Mouse (Mus musculus) layer of hippocampus, adult 11-12 months (tissue): ENCODE results near the gene Krt25.
A peak's percentile ranks its signal among the peaks of the same experiment; 100 is the strongest.

Experiments
- DNase-seq: peaks from one replicate; pipeline ENCODE4 v3.0.0; 2022; ENCODE audit warnings: low spot score

Gene Krt25

DNA sequence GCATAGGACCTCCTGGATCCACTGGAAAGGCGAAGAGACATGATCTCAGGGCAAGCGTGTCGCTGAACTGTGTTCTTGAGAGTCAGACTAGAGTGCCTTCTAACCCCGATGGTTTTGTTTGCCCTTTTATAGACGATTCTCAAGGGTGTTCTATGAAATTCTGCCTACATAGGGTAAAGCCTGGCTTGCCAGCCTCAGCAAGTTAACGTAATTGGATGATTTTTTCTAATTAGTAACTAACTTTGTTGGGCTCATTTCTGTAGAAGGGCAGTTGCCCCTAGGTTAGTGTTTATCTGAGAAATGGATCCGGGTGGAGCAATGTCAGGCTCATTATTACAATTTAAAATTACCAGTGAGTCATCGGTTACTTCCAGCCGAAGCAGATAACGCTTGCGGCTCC, at the start of gene Krt25:
TSS of gene Krt25 (minus strand) at position 101 of the 400 bp plus-strand sequence.
- DNase-seq = no peak

DNA sequence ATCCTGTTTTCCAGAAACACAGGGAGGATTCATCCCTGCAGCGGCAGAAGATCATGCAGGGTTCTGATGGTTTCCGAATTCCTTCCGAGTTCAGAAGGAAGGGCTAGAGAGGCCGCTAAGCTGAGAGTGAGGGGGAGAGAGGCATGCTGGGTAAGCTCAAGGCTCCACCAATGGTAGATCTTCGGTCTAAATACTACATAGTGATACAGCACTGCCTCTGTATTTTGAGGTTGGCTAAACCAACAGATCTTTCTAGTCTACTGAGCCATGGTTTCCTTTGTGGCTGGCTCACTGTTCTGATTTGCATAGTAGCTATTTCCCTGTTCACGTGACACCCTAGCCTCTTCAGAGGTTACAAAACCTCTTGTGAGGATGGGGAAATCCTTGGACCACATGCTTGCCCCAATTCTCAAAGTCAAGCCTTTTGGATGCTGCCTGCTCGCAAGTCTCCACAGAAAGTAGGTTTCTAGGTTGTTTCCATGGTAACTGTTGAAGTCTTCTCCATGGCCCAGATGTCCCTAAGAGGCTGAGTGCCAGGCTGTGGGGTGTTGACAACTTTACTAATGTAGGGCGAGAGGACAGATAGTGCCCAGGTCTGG, 47.2 kb upstream of the Krt25 start:
- peak; percentile 33 for DNase-seq

DNA sequence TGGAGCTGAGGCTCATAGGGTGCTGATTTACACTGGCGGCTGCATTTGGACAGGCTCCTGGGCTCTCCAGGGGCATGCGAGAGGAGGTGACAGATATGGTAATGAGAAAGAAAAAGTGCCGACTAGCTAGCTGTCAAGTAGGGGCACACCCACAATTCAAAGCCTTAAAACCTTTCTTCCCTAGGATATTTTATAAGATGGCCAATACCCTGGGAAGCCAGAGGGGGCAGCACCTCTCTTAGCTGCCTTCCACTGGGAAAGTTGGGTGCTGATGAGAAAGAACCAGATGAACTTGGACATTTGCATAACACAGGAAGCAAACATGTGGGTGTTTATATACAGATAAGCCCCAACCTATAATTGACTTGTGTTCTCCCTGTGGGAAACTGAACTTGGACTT, 46.5 kb upstream of the Krt25 start:
- DNase-seq = no peak

DNA sequence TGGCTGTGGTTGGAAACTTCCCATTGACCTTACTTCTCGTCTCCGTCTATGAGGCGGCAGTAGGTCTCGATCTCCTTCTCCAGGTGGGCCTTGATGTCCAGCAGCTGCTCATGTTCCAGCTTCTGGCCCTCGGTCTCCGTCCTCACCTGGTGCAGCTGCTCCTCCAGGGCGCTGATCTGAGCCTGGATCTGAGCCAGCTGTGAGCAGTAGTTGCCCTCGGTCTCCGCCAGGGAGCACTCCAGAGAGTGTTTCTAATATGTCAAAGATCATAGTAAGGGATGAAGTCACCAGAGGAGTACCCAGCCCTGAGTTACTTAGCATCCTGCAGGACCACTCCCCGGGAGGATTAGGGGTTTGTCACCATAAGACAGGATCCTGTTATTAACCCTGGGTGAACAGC, 44.0 kb upstream of the Krt25 start:
- DNase-seq = no peak

DNA sequence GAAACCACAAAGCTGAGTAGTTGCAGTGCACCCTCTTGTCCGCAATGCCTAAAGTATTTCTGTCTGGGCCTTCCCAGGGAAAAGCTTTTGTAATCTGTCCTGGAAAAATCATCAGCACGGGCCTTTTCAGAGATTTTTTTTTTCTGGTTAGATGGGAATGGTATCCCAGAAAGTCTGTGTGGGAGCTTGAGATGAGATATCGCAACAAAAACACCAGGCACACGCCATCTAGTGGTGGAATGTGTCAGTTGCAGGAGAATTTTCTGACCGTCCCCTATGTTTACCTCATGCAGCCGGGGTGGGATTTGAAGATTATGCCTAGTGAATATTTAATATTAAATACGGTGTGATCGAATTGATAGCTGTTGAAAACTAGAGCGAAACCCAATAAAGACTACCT, 41.7 kb upstream of the Krt25 start:
- DNase-seq = peak; percentile 58

DNA sequence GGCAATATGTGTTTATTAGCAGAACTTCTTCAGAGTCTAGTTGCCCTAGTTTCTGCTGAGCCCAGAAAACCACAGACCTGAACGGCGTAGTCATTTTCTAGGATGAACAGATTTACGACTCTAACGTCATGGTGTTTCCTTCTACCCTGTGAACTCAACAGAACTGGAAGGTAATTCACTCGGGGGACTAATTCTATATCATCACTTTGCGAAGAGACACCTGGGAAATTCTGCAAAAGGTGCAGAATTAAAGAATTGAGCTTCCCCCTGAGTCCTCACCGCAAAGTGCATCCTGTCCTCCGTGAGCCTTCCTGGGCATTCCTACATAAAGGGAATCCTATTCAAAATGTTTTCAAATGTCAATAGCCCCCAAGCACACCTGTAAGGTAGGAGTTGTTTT, 38.7 kb upstream of the Krt25 start:
- no peak for DNase-seq

DNA sequence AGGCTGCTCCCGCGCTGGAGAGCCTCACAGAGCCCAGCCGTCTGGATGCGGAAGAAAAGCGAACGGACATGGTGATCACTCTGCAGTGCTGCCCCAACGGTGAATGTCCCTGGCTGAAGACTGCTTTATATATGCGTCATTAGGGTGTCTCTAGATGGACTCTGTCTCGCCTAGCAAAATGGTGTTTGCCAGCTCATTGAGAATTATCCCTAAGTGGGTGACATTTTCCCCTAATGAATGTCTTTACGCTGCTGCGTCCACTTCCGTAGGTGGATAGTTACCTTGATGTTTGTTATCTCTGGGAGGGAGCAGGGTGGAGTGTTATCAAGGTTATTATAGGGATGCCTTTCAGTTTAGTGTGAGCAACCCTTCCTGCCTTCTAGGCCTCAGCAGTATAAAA, 28.3 kb upstream of the Krt25 start, which contains the start of gene Krt27:
TSS of gene Krt27 (minus strand) at position 101 of the 400 bp plus-strand sequence.
- no peak for DNase-seq

DNA sequence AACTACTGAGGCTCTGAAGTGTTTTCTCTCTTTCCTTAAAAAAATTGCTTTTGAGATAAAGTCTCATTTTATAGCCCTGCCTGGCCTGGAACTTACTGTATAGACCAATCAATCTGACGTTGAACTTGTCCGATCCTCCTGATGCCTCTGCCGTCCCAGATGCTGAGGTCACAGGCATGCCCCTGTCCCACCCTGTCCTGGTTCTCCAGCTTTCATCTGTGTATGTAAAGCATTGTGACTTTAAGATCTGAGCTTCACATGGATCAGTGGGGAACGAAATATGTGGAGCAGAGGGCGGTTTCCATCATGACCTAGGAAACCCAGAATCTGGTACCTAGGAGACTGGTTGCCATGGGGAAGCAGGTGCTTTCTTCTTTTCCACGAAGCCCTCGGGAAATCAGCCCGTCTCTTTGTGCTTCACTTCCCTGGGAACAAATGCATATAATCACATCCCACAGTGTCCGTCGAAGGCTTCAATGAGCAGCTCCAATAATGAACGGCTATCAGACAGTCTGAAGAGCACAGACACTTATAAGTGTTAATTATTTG, 16.6 kb upstream of the Krt25 start:
- DNase-seq = no peak

DNA sequence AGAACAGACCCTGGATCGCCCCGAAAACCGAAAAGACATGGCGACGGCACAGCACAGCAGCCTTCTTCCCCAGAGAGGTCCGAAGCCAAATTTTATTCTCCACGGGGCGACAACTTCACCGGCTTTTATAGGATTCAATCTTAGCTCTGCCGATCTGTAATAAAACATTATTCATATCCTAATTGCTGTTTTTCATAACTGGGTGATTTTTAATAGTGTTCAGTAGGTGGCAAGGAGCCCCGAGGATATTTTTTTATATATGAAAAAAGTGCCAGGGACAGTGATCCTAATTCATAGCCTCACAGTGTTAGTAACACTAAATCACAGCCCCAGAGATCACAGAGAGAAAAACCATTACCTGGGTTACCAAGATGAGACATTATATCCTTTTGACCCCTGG, 15.1 kb upstream of the Krt25 start, which contains the start of gene Krt26:
TSS of gene Krt26 (minus strand) at position 101 of the 400 bp plus-strand sequence.
- no peak for DNase-seq

DNA sequence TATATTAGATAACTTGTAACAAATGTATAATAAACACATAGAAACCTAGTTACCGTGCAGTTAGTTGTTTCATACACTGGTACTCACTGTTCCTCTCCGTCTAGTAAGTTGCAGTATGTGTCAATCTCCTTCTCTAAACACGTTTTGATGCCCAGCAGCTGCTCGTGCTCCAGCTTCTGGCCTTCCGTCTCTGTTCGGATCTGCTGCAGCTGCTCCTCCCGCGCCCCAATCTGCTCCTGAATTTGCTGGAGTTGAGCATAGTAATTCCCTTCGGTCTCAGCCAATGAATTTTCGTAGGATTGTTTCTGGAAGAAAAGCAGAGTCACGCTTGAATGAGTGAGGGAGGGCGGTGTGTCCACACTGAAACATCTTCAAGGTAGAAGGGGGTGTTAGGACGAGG, 10.7 kb upstream of the Krt25 start:
- peak; percentile 76 for DNase-seq

DNA sequence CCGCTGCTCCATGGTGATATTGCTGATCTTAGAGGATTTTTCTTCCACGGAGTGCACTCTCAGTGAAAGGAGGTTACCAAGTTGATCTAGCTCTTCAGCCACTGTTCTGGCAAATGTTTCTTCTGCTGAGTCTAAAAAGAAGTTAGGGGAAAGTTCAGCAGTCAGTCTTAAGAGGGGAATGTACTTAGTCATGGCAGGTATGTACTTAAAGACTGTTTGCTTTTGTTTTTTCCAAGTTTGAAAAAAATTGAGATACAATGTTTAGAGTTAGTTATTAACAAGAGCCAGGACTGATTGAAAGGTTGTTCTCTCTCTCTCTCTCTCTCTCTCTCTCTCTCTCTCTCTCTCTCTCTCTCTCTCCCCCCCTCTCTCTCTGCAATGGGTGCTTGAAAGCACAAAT, 6.9 kb upstream of the Krt25 start:
- DNase-seq = no peak

DNA sequence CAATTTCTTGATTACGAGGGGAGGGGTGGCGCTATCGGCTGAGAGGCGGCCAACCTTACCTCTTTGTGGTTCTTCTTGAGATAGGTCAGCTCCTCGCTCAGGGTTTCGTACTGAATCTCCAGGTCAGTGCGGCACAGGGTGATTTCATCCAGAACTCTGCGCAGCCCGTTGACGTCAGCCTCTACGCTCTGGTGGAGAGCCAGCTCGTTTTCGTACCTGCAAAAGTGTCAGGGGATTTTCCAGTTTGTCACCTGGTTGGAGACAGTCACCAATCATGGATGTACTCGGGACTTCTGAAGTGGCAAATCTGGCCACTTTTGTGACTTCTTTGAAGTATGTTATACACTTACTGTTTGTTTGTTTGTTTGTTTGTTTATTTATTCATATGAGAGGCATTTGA, 1.7 kb downstream of the Krt25 start:
- DNase-seq = no peak

DNA sequence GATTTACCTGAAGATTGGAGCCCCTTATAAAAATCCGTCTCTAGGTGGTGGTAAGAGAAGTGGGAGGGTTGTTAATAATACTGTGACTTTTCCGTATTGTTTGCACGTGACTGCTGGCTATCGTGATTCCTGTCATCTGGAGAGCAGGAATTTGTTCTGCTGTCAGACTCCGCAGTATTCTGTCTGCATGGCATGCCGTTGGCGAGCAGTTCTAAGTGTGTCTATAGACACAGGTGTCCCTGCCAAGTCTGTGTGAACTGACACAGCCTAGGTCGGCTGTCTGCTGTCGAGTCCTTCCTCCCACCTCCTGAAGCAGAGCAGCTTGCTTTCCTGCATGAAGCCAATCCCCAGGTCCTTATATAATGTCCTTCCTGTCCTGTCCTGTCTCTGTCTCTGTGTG, 3.6 kb downstream of the Krt25 start:
- no peak for DNase-seq

DNA sequence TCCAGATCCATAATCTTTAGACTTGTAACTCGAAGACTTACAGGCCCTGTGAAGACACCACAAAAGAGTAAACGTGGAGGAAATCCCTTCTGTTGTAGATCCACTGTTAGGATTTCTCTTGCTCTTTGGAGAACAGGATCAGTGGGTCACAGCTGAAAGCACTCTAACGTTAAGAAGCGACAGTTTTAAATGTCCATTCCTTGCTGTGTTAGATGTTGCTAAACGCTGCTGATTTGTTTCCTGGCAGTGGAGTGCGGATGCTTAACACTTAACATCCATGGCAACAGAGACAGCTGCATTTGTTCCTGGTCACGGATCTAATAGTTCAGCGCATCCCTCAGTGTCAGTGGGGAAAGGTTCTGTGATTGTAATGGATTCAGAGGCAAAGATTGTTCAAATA, 6.2 kb downstream of the Krt25 start:
- no peak for DNase-seq

DNA sequence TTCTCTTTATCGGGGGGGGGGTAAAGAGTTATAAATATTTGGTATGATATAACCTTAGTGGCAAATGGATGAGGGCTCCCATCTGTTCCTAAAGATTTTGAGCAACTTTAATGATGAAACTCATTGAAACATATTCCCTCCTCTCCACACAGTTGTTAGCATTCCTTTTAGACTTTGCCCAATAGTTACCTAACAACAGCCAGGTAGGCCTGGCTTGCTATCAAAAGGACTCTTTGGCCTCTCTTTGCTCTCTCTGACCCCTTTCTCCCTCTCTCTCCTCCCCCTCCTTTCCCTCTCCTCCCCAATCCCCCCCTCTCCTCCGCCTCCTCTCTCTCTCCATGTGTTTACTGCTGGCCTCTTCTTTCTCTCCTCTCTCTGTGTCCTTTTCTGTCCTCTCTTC, 8.2 kb downstream of the Krt25 start:
- DNase-seq = no peak

DNA sequence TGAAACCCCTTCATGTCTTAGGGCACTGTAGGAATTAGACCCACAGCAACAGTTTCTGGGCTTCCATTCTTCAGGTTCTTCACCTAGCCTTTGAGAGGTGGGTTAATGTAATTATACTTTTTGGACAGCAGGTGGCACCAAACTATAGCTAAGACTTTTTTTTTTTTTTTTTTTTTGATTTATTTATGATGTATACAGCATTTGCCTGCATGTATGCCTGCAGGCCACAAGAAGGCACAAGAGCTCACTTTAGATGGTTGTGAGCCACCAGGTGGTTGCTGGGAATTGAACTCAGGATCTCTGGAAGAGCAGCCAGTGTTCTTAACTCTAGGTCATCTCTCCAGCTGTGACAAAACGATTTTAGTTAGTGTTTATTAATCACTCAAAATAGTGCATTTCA, 11.9 kb downstream of the Krt25 start:
- no peak for DNase-seq

DNA sequence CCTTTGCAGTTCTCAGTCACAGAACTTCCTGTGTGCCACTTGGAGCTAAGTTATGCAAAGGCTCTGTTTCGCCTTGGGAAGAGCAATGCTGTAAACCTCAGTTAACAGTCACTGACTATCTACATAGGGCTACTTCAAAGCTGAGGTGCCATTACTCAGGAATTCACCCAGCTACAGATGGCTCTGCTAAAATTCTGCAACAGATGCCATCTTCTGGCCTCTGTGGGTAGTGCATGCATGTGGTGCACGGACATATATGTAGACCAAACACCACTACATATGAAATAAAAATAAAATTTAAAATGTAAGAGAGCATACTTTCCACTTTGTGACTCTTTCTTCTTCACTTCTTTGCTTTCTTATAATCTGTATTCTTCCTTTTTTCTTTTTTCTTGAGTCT, 15.2 kb downstream of the Krt25 start:
- peak; percentile 75 for DNase-seq

DNA sequence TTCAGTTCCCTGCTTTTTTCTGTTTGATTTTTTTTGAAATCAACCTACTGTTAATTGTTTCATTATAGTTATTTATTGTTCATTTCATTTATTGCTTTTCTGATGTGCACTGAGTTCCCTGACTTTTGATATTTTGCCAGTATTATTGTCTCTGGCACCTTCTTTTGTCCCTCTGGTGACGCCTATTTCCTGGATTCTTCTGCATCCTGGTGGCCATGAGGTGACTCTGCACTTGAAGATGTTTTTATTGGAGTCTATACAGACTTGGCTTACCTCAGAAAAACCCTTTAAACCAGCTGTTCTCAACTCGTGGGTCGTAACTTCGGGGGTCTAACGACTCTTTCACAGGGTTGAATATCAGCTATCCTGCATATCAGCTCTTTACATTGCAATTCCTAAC, 27.7 kb downstream of the Krt25 start:
- no peak for DNase-seq

DNA sequence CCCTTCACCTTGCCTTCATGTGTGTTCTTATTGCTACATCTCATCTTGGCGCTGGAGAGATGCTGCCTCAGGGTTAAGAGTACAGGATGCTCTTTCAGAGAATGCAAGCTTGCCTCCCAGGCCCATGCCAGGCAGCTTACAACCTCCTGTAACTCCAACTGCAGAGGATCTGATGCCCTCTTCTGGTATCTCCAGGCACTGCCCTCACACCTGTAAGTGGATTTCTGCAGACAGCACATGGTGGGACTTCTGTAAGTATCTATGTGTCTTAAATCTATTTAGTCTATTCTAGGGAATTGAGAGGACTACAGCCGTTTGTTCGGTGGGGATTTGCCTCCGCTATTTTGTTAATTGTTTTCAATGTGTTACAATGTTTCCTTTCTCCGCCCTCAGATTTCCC, 29.9 kb downstream of the Krt25 start:
- DNase-seq = peak; percentile 39

DNA sequence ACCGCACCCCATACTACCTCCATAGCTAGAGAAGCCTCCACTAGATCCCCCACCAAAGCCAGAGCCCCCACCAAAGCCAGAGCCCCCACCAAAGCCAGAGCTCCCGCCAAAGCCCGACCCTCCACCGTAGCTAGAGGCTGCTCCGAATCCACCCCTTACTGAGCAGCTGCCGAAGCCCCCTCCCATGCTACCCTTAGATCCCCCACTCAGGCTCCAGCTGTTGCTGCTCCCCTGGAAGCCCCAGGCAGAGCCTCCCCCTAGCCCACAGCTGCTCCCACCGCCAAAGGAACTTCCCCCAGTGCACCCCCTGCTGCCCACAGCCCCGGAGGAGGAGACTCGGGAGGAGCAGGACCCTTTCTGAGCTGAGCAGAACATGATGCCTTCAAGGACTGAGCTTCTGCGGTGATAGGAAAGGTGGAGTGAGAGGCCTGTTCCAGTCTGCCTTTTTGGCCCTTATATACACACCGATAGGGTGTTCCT, 37.9 kb downstream of the Krt25 start, which contains the start of gene Krt24:
TSS of gene Krt24 (minus strand) at position 430 of the 480 bp plus-strand sequence.
- DNase-seq = no peak

DNA sequence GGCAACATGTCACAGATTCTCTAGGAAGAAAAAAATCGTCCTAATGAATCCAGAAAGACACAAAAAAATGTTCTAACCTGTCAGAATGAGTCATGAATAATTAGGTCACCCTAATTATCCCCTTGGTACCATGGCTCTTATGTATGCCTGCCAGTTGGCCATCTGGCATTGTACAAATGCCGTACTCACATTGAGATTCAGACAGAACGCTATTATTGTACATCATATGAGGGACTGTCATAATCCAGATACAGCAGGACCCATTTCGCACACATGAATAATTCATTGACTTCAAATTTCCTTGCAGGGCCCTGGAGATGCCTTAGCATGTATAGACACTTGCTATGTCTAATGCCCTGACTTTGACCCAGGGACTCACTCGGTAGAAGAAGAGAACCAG, 38.7 kb downstream of the Krt25 start:
- DNase-seq = peak; percentile 21

DNA sequence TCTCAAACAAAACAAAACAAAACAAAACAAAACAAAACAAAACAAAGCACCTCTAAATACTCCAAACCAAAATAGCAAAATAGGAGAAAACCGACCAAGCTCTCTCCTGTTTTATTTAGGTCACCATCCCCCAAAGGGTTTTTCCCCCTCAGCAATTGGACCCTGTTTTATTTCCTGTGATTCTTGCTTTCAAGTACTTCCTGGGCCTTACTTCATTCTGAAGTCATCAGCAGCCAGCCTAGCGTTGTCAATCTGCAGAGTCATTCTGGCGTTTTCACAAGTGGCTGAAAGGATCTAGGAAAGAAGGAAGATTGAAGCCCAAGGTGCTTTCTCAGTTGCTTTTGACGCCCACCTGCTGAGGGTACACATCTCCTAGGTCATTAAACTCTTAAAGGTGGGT, 39.4 kb downstream of the Krt25 start:
- DNase-seq = no peak

DNA sequence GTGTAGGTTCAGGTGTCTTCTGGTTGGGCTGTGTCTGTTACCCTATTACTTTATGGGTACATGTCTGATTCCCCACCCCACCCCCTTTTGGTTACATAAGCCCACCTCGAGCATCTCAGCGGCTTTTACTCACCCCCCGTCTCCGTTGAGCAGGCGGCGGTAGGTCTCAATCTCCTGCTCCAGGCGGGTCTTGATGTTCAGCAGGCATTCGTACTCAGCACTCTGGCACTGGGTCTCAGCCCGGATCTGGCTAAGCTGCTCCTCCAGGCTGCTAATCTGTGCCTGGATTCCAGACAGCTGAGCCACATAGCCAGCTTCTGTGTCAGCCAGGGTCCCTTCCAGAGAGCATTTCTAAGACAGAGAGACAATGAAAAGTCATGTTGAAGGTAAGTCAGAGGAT, 41.6 kb downstream of the Krt25 start:
- DNase-seq = no peak

DNA sequence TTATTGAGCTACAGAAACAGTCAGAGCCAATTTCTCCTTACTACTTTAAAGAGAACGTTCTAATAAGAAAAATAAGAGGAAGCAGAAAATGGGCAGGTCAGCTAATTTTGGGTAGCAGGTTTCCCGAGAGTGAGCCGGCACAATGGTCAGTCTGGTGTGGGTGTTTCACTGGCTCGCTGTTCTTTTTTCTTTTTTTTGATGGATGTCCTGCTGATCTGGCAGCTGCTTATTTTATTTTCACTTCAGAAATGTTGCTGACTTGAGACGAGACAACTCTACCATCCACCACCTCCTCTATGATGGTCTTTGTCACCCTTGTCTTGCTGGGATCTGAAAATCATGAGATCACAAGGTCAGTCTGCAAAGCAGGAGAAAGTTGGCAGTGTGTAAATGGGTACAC, 42.8 kb downstream of the Krt25 start:
- no peak for DNase-seq
